Mouse (Mus musculus) lung, embryonic 14.5 days (tissue): ENCODE data around the gene Foxc2. TPM values are rescaled to one million over a fixed set of nuclear protein-coding genes. Genes with fewer than 3 reads are reported as not detected.

Source experiments
- ATAC-seq: fragments of 200-750 bp; cut with Nextera tagmentation; 2 replicates; pipeline ENCODE4 v1.8.0; 2017; ENCODE audit warnings: mild to moderate bottlenecking, moderate TSS enrichment, moderate library complexity; ENCODE audit not compliant: insufficient read depth
- DNase-seq: peaks from one replicate; pipeline ENCODE4 v3.0.0-alpha.2; 2015
- H3K27ac ChIP-seq: fragments of 300-500 bp; sonication (generic); 2 replicates; pipeline ENCODE4 v1.5.1; 2014; ENCODE audit warnings: low read depth, mild to moderate bottlenecking, moderate library complexity
- H3K27me3 ChIP-seq: fragments of 300-500 bp; sonication (generic); 2 replicates; pipeline ENCODE4 v1.6.1; 2014; ENCODE audit warnings: low read length, control low read depth; ENCODE audit not compliant: insufficient read depth
- H3K36me3 ChIP-seq: fragments of 300-500 bp; sonication (generic); 2 replicates; pipeline ENCODE4 v1.6.1; 2014; ENCODE audit warnings: control low read depth; ENCODE audit not compliant: insufficient read depth
- H3K4me1 ChIP-seq: fragments of 300-500 bp; sonication (generic); 2 replicates; pipeline ENCODE4 v1.6.1; 2014; ENCODE audit warnings: antibody characterized with exemption, control low read depth; ENCODE audit not compliant: insufficient read depth
- H3K4me2 ChIP-seq: fragments of 300-500 bp; sonication (generic); 2 replicates; pipeline ENCODE4 v1.6.1; 2014; ENCODE audit warnings: mild to moderate bottlenecking
- H3K4me3 ChIP-seq: fragments of 300-500 bp; sonication (generic); 2 replicates; pipeline ENCODE4 v1.5.1; 2014; ENCODE audit warnings: low read depth, low read length
- H3K9ac ChIP-seq: fragments of 300-500 bp; sonication (generic); 2 replicates; pipeline ENCODE4 v1.6.1; 2014
- H3K9me3 ChIP-seq: fragments of 300-500 bp; sonication (generic); 2 replicates; pipeline ENCODE4 v1.6.1; 2016; ENCODE audit warnings: low read depth, low read length, control low read depth
- CTCF ChIP-seq: IDR thresholded peaks from 2 replicates; pipeline ENCODE4 v1.5.1; 2016; ENCODE audit warnings: antibody characterized with exemption, low read depth
- WGBS: fragments of 180-500 bp; shearing (Covaris S2); extraction: QIAGEN DNeasy Blood & Tissue Kit; methylation state at CpG from one replicate; pipeline ENCODE4 v1.1.7; 2014; 5-methylcytosine and 5-hydroxymethylcytosine counted together
- polyA plus RNA-seq: library from polyadenylated mRNA; unstranded; fragments of >200 nt; fragmentation: Nextera tagmentation; extraction: Ambion mirVana; gene quantifications from 2 replicates; pipeline ENCODE4 v1.2.1, GENCODE M21; 2014

Foxc2 gene
- polyA plus RNA-seq, 1 experiment from 2014 or later, result 1.1 TPM

GRCm38 (mm10) chr8:121086004-121086900 lies 29.7 kb upstream of the Foxc2 start:
- DNase-seq (peak; percentile 57), ATAC-seq (no peak)
- WGBS, result 10% methylated on average over 19 of the region's 19 CpGs
- H3K27me3 ChIP-seq, result peaks cover 80% of the 10 kb centered on the region
- H3K9ac ChIP-seq, result peak overlapping the region; percentile 87
- H3K27ac ChIP-seq, result peak overlapping the region; percentile 99
- peaks cover 44% of the 10 kb centered on the region for H3K36me3 ChIP-seq
- no peaks in the 10 kb centered on the region for H3K9me3 ChIP-seq
- H3K4me3 ChIP-seq, result peak overlapping the region; percentile 76
- H3K4me1 ChIP-seq, result peaks cover 8% of the 10 kb centered on the region
- H3K4me2 ChIP-seq, result peak overlapping the region; percentile 84
- no peak for TF ChIP-seq CTCF

GRCm38 (mm10) chr8:121088281-121088680 lies 27.7 kb upstream of the Foxc2 start:
- ATAC-seq (no peak), DNase-seq (no peak)
- Histone ChIP-seq H3K36me3 (peaks cover 44% of the 10 kb centered on the region), H3K4me3 (peak overlapping the region; percentile 76), H3K9ac (peak overlapping the region; percentile 87), H3K4me2 (peak overlapping the region; percentile 84), H3K27ac (peak overlapping the region; percentile 55; the same call in 1 of the 2 replicates), H3K4me1 (peaks cover 8% of the 10 kb centered on the region), H3K27me3 (peaks cover 75% of the 10 kb centered on the region), H3K9me3 (no peaks in the 10 kb centered on the region)
- TF ChIP-seq CTCF, result no peak
- 5% methylated on average over 8 of the region's 8 CpGs for WGBS

- no peak for TF ChIP-seq CTCF
- DNase-seq (peak; percentile 60), ATAC-seq (no peak)
- Histone ChIP-seq H3K4me3 (peak overlapping the region; percentile 76), H3K27me3 (peaks cover 68% of the 10 kb centered on the region), H3K27ac (peak overlapping the region; percentile 82), H3K9ac (peak overlapping the region; percentile 87), H3K4me2 (peak overlapping the region; percentile 84), H3K36me3 (peaks cover 44% of the 10 kb centered on the region), H3K9me3 (no peaks in the 10 kb centered on the region), H3K4me1 (peaks cover 8% of the 10 kb centered on the region)
- WGBS, result 6% methylated on average over 40 of the region's 40 CpGs
Observed at GRCm38 (mm10) chr8:121088871-121089630, 26.9 kb upstream of the Foxc2 start.

- Histone ChIP-seq H3K4me1 (peaks cover 8% of the 10 kb centered on the region), H3K36me3 (peaks cover 44% of the 10 kb centered on the region), H3K27ac (peak overlapping the region; percentile 82), H3K27me3 (peaks cover 61% of the 10 kb centered on the region), H3K4me2 (peak overlapping the region; percentile 84), H3K9me3 (no peaks in the 10 kb centered on the region), H3K4me3 (peak overlapping the region; percentile 76), H3K9ac (peak overlapping the region; percentile 87)
- peak; percentile 52 for DNase-seq
- WGBS, result 10% methylated on average over 32 of the region's 32 CpGs
- no peak for ATAC-seq
- no peak for TF ChIP-seq CTCF
Observed at GRCm38 (mm10) chr8:121089631-121090380, 26.2 kb upstream of the Foxc2 start.

- H3K9ac ChIP-seq, result peak overlapping the region; percentile 87; the same call in 1 of the 2 replicates
- no peaks in the 10 kb centered on the region for H3K9me3 ChIP-seq
- H3K4me1 ChIP-seq, result peaks cover 8% of the 10 kb centered on the region
- H3K27ac ChIP-seq, result peak overlapping the region; percentile 82
- peaks cover 52% of the 10 kb centered on the region for H3K27me3 ChIP-seq
- H3K4me2 ChIP-seq, result peak overlapping the region; percentile 84
- H3K4me3 ChIP-seq, result 0 out of 2 replicates have a peak overlapping the region, but pooled peaks have one; percentile 76
- DNase-seq (peak; percentile 65), ATAC-seq (0 out of 2 replicates have a peak, but pooled peaks have one; percentile 9)
- TF ChIP-seq CTCF, result peak; percentile 59
- WGBS, result 16% methylated on average over 1 of the region's 1 CpGs
- peaks cover 38% of the 10 kb centered on the region for H3K36me3 ChIP-seq
Observed at GRCm38 (mm10) chr8:121090716-121091115, 25.3 kb upstream of the Foxc2 start.

GRCm38 (mm10) chr8:121092141-121092540 lies 23.8 kb upstream of the Foxc2 start:
- Histone ChIP-seq H3K27me3 (peaks cover 40% of the 10 kb centered on the region), H3K9ac (no peak overlapping the region), H3K36me3 (peaks cover 25% of the 10 kb centered on the region), H3K9me3 (no peaks in the 10 kb centered on the region), H3K4me3 (no peak overlapping the region), H3K4me1 (peaks cover 8% of the 10 kb centered on the region), H3K27ac (peak overlapping the region; percentile 42; the same call in 1 of the 2 replicates), H3K4me2 (peak overlapping the region; percentile 84)
- ATAC-seq (peak; percentile 37; the same call in 1 of the 2 replicates), DNase-seq (peak; percentile 71)
- WGBS, result 21% methylated on average over 6 of the region's 6 CpGs
- TF ChIP-seq CTCF, result no peak
